In the genomic region with DNA sequence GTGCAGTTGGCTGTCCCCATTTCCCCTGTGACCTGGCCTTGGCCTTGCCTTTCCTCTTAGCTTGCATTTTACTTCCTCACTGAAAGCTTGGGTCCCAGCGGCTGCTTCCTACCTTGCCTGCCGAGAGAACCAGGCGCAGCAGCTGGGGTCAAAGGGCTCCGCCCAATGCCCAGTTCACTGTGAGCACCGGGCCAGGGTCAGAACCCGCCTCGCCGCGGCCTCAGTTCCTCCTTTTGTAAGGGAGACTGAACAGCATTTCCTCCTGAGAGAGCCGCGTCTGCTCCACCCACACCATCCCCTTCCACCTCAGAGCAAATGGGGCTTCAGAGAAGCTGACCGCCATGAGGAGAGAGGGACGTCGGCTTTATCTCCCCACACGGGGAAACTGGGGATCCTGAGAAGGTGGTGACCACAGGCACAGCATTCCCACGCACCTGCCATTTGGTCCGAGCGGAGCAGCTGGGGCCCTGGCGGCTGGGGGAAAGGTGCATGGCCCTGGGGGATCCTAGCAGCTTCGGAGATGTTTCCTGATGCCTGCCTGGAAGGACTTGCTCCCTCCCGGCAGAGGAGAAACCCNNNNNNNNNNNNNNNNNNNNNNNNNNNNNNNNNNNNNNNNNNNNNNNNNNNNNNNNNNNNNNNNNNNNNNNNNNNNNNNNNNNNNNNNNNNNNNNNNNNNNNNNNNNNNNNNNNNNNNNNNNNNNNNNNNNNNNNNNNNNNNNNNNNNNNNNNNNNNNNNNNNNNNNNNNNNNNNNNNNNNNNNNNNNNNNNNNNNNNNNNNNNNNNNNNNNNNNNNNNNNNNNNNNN, we compare ENCODE assay signal across 8 mouse cellular contexts. TPM values are rescaled to one million over a fixed set of nuclear protein-coding genes. Genes with fewer than 3 reads are reported as not detected.
A peak's percentile ranks its signal among the peaks of the same experiment; 100 is the strongest.
DNase-seq lines count a peak whose midpoint lies in the region; ATAC-seq and TF ChIP-seq lines count a peak whose summit lies in the region.

No protein-coding gene starts in this region.

- ATAC-seq in heart, postnatal 0 days (ENCODE audit: insufficient read depth, low read depth), result peak; percentile 55
- peak; percentile 68 for ATAC-seq in megakaryocyte, adult 5-6 weeks (ENCODE audit: poor library complexity, severe bottlenecking)

- peak overlapping the region; percentile 58 for H3K9ac ChIP-seq in heart, postnatal 0 days (replicated peaks; ENCODE audit: low read depth, low read length)

- DNase-seq in embryo, embryonic 10.5 days (ENCODE audit: low spot score), result peak; percentile 44
- no peak for DNase-seq in embryo, embryonic 9.5 days (ENCODE audit: extremely low spot score)
- peak; percentile 53 for DNase-seq in c-Kit-positive CD71-positive TER-119-positive erythroid progenitor cells, embryonic 14.5 days (ENCODE audit: low spot score)
- DNase-seq in heart, postnatal 0 days (ENCODE audit: low spot score), result peak; percentile 40
- peak; percentile 75 for DNase-seq in kidney, postnatal 14 days
- DNase-seq in thymus, adult 18-20 months, result peak; percentile 46 to 61
- no peak for DNase-seq in layer of hippocampus, adult 8-10 months (ENCODE audit: low spot score in 2 of 2)

- peak overlapping the region; percentile 55 for H3K4me2 ChIP-seq in heart, postnatal 0 days (ENCODE audit: low read depth, low read length)

- no peaks in the 10 kb centered on the region for H3K9me3 ChIP-seq in heart, postnatal 0 days (replicated peaks; ENCODE audit: control insufficient read depth, low read length)

- H3K4me3 ChIP-seq in heart, postnatal 0 days (ENCODE audit: low read depth, low read length), result peak overlapping the region; percentile 34

- peaks cover 3% of the 10 kb centered on the region for H3K4me1 ChIP-seq in heart, postnatal 0 days (ENCODE audit: control insufficient read depth, insufficient read depth)

- TF ChIP-seq EP300 in heart, postnatal 0 days (IDR thresholded peaks at IDR 0.05; ENCODE audit: low read depth), result no peak

- no peaks in the 10 kb centered on the region for H3K36me3 ChIP-seq in heart, postnatal 0 days (replicated peaks; ENCODE audit: control insufficient read depth, insufficient read depth, low read length)

- no peaks in the 10 kb centered on the region for H3K27me3 ChIP-seq in heart, postnatal 0 days (ENCODE audit: control insufficient read depth, insufficient read depth, low read length)

- peak overlapping the region; percentile 91 for H3K27ac ChIP-seq in heart, postnatal 0 days (ENCODE audit: low read depth)

- 30% methylated on average over 21 of the region's 21 CpGs for WGBS in heart, postnatal 0 days

- 0 out of 2 replicates have a peak, but pooled peaks have one; percentile 11 for TF ChIP-seq CTCF in heart, postnatal 0 days (IDR thresholded peaks at IDR 0.05; ENCODE audit: low read depth)

RNA-seq across cellular contexts. Expression of a gene that starts 42.9 kb away (rescaled TPM):
- total RNA-seq in heart, postnatal 0 days (2014; rRNA removed; ENCODE audit: low replicate concordance), result 74.5 and 94.6 TPM in 2 replicates
- polyA plus RNA-seq in heart, postnatal 0 days (2015; fragmentation: Nextera tagmentation; extraction: Ambion mirVana), result 150 and 152 TPM in 2 replicates
- 68.8 and 86.3 TPM in 2 replicates for total RNA-seq in megakaryocyte, adult 5-6 weeks (2015)
- 45.1 and 51.9 TPM in 2 replicates for total RNA-seq in megakaryocyte, adult 5-6 weeks (2017)
- total RNA-seq in layer of hippocampus, adult 8-10 months (2022), result 100 to 1,000 TPM; 196 to 224 (median 216) TPM

RNA-seq across cellular contexts. Expression of a gene that starts 51.0 kb away (rescaled TPM):
- 1.5 TPM in 1 of 2 replicates, not detected in the other for total RNA-seq in heart, postnatal 0 days (2014; rRNA removed; ENCODE audit: low replicate concordance)
- 6.0 and 7.0 TPM in 2 replicates for polyA plus RNA-seq in heart, postnatal 0 days (2015; fragmentation: Nextera tagmentation; extraction: Ambion mirVana)
- total RNA-seq in megakaryocyte, adult 5-6 weeks (2015), result 0.40 and 1.8 TPM in 2 replicates
- total RNA-seq in megakaryocyte, adult 5-6 weeks (2017), result 0.40 TPM in 1 of 2 replicates, not detected in the other
- total RNA-seq in layer of hippocampus, adult 8-10 months (2022), result 1 to 10 TPM in 1 of 4 experiments, under 1 TPM in 3; 0.28 to 1.1 (median 0.53) TPM

Comparison
In these comparisons a context has a peak if more than half of its experiments do, and no peak if none do; other contexts are left out.
1. DNase-seq: peak in embryo, embryonic 10.5 days (single experiment), c-Kit-positive CD71-positive TER-119-positive erythroid progenitor cells, embryonic 14.5 days (single experiment), heart, postnatal 0 days (single experiment), kidney, postnatal 14 days (single experiment) and thymus, adult 18-20 months (2 of 2); none in embryo, embryonic 9.5 days (single experiment) and layer of hippocampus, adult 8-10 months (0 of 2).